Mouse (Mus musculus) heart, adult 18-20 months (tissue): ENCODE measurements around the gene Lipe. TPM values are rescaled to one million over a fixed set of nuclear protein-coding genes. Genes with fewer than 3 reads are reported as not detected.
A peak's percentile ranks its signal among the peaks of the same experiment; 100 is the strongest.

Experiments used
- DNase-seq, 2 experiments: peaks; one replicate each; pipeline ENCODE4 v3.0.0; 2021 to 2022; ENCODE audit warnings: mixed read lengths in 1 of 2
- total RNA-seq, 2 experiments: library from RNA; stranded (reverse); gene quantifications; 2 replicates each; pipeline ENCODE4 v1.2.3; 2021

The Lipe gene
- total RNA-seq, 2 experiments from 2014 or later, result 36.8 to 75.1 TPM

DNA sequence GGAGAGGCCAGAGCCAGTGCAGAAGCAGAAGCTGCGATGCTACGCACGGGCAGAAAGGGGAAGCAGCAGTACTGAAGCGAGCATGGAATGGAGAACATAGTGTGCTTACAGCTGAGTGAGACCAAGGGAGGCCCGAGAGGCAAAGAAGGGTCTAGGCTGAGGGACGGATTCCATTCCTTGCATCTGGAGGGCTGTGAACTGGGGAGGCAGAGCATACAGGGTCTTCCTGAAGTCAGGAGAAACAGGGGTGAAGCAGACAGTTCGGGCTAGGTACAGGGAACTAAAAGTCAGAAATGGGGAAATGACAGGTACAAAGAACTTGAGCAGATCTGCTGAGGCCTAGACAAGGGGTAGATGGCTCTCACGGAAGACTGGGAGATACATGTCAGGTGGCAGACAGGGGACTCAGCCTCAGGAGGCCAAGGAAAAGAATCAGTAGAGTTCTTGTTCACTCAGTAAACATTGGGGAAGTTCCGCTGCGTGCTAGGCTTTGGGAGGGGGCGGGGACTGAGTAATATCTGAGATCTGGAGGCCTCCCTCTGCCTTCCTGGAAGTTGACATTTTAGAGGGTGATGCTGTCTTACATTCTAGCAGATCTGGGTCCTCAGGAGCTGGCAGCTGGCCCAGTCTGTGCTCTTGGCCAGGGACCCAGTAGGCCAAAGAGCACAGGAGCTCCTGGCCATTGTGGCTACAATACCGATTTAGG is 12.5 kb downstream of the Lipe start:
- peak; percentile 93 to 96 for DNase-seq

DNA sequence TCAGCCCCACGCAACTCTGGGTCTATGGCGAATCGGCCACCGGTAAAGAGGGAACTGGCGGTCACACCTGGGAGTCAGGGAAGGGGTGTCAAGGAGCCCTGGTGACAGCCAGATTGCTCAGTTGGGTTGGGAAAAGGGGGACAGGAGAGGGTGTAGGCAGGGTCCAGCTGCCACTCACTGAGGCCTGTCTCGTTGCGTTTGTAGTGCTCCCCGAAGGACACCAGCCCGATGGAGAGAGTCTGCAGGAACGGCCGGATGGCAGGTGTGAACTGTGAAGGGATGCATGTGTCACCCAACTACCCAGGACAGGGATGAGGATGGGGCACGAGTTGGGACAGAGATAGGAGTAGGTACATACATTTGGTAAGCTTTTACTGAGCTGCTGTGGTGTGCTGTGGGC is 13.3 kb downstream of the Lipe start:
- DNase-seq, result no peak

DNA sequence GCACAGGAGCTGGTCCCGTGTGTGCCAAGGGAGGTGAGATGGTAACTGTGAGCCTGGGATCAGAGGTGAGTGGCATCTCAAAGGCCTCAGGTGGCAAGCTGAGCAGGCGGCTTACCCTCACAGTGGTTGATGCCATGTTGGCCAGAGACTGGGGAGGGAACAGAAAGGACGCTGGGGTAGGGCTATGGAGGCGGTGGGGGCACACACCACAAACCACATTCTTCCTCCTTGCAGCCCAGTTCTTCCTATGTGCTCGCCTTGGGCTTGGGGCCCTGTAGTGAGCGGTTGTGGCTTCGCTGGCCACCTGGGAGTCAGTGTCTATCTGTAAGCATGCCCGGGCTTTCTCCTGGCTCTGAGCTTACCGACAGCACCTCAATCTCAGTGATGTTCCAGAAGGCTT is 13.7 kb downstream of the Lipe start:
- no peak for DNase-seq

DNA sequence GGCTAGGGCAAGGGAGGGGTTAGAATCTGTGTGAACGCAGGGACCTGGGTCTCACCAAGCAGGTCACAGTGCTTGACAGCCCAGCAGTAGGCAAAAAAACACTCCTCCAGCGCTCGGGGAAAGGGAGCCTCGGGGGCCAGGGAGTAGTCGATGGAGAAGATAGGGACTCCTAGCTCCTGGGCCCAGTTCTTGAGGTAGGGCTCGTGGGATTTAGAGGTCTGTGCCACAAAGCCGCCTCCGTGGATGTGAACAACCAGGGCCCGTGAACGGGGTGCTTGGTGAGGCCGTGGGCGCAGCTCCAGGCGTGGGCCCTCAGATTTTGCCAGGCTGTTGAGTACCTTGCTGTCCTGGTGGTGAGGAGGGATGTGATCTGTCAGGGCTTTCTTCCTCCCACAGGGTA is 14.2 kb downstream of the Lipe start:
- no peak for DNase-seq

DNA sequence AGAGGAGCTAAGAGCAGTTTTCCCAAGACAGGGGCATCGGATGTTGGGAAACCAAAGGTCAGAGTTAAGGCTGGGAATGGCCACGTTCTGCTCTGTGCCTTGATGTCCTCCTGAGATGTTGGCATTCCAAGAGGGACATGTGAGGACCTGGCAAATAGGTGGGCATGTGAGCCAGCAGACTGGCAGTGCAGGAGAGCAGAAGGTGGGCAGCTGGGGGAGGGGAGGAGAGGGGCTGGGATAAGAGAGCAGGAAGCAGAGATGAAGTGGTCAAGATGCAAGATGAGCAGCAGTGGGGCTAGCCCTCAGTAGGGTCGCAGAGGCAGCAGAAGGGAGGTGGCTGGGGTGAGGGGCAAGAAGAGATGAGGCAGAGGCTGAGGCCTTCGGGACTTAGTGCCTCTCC is 14.6 kb downstream of the Lipe start:
- no peak for DNase-seq

DNA sequence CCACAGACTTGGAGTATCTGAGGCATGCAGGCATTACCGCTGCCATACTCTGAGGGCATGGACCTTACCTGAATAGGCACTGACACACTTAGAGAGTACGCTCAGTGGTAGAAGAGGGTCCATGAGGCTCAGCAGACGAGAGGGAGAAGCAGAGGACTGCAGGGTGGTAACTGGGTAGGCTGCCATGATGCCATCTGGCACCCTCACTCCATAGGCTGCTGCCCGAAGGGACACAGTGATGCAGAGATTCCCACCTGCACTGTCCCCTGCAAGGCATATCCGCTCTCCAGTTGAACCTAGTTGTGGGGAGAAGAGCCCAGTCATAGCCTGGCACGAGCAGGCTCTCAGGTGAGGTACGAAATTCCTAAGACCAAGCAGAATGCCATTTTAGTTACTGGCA is 15.1 kb downstream of the Lipe start:
- DNase-seq, result no peak

DNA sequence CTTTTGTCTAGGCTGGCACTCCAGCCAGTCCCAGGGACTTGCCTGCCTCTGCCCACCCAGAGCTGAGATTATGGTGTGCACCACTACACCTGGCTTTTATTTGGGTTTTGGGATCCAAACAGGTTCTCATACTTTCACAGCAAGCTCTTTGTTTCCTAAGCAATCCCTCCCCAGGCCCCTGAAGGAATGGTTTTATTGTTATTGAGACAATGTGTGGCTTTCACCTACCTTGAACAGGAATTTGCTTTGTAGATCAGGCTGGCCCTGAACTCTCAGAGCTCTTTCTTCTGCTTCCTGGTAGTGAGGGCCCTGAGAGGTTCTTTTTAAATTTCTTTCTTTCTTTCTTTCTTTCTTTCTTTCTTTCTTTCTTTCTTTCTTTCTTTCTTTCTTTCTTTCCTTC is 16.0 kb downstream of the Lipe start:
- DNase-seq, result no peak

DNA sequence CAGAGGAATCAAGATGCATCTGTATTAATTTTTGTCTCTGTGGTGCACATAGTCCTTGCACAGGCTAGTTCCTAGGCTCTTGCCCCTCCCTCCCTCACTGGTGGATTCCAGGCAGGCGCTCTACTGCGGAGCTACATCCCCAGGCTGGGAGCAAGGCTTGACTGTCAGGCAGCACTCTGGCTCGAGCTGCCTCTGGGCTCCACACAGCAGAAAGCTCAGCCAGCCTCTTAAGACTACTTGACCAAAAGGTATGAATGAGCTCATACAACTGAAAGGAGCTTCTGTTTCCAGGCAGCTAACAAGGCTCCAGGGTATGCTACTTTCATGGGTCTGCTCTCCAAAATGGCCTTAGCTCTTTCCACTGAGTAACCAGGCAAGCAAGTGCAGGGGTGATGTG is 17.2 kb downstream of the Lipe start:
- no peak for DNase-seq

DNA sequence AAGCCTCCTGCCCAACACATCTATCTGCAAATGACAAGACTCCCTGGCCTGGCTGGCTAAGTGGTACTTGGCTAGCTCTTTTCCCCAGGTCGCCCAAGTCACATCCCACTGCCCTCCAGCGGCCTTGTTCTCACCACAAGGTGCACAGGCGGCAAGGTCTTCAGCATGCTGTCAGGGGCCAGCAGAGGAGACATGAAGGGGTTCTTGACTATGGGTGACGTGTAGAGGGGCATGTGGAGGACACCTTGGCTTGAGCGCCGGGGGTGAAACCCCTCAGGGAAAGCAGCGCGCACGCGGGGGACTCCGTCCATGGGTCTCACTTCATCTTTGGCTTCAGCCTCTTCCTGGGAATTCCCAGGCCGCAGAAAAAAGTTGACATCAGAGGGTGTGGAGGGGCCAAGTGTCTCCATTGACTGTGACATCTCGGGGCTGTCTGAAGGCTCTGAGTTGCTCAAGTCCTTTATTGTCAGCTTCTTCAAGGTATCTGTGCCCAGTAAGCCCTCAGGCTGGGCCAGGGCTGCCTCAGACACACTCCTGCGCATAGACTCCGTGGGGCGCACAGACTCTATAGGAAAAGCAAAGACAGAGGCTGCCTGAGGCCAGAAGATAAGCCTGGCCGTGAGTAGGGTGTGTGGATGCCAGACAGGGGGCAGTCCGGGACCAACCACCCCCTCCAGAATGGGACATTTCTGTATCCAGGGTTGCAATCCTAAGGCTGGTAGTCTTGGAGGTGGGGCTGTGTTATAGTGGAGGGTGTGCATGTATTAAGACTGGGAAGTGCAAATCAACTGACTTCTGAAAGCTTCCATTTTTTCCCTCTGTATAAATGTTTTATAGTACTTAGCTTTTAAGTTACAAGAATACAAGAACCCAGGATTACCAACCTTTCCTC is 17.9 kb downstream of the Lipe start:
- peak in 1 of 2 experiments; percentile 34 for DNase-seq

DNA sequence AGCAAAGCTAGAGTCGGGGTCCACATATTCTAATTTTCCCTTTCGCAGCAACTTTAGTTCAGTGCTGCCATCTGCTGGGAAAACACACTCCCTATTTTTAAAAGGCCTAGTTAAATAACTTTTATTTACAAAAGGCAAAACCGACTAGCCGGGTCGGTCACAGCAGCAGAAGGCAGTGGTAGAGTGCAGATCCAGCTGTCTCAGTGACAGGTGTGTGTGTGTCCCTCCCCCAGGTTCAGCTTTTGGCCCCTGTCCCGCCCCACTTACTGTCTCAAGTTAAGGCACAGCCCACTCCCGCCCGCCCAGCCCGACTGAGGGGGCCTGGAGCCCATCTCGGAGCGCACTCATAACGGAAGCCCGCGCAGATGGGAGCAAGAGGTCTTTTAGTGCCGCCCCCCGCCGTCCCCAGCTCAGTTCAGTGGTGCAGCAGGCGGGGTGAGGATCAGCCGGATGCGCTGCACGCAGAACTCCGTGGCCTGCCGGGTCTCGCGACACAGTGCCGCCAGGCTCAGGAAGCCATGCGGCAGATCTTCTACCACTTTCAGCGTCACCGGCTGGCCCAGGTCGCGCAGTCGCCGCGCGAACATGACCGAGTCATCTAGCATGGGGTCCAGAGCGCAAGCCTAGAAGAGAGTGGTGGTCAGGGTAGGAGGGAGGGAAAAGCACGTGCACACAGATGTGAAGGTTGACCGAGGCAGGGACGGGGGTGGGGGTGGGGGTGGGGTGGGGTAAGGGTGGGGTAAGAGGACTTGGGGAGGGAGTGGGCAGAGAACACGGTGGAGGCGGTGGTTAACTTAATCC is 18.8 kb downstream of the Lipe start:
- peak in 1 of 2 experiments; percentile 76 for DNase-seq

DNA sequence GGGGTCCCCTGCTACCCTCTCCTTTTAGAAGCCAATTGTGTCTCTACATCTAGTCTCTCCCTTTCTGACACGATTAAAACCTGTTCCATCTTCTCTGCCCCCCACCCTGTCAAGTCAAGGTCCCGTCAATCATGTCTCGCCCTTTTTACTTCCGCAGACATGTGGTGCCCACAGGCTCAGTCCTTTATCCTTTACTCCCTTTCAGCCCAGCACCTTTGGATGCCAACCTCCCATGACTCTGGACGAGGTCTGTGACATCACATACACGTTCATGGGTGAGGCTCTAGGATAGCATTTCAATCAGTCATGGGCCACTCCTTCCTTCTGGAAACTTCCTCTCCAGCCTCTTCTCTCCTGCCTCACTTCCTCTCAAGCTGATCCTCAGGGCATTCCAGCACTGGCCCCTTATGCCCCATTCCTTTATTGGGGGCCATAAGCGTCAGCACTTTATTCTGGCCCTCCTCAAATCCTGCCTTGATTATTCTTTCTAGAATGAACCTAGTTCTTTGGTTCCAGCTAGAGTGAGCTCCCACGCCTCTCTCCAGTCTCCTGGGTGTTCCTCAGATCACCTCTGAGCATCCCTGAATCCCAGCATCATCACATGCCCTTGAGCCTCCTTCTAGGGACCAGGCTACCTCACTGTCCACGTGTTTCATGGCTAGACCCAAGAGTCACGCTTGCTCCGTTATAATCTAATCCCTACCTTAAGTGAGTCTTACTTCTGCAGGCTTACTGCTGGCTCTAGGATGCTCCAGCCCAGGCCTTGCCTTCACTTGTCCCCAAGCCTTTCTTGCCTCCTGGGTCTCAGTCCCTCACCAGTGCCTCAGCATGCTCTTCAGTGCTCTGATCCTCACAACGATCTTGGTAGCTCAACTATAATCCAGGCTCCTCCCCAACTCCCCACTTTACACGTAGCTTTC is 20.1 kb downstream of the Lipe start:
- DNase-seq, result no peak

DNA sequence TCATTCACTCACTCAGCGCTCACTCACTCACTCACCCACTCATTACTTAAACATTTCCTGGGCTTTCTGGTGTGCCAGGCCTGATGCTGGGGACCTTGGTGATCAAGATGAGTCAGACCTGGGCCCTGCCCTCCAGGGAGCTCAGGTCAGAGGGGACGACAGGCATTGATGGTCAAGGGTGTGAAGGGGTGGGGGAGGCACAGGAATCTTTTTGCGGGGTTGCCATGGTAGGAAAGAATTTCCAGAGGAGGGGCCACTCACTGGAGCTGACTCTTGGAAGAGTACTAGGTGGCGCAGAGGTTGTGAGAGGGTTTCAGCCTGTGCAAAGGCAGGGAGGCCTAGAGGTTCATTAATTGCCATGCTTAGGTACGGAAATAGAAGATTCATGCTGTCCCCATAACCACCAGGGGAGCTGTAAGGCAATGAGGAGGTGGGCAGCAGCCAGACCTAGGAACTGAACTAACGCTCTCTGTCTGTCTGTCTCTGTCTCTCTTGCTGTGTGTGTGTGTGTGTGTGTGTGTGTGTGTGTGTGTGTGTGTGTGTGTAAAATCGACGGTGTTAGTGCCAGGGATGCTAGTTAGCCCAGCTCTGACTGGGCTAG is 21.3 kb downstream of the Lipe start:
- no peak for DNase-seq

DNA sequence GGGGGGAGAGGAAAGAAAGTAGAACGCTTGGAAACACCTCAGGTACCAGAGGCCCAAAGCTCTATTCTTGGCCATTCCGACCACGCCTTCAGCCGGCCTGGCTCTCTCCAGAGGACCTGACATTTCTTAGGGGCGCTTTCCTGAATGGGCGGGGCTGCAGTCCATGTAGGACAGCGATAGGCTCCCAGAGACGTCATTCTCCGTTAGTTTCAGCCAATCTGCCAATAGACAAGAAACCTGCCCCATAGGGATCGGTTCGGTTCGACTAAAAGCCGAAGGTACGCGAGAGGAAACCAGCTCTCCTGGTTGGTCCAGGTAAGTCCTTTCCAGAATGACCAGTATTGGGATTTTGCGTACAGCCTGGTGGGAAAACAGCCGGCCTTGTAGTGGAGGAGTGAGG is 22.0 kb downstream of the Lipe start:
- DNase-seq, result peak; percentile 93 to 95

DNA sequence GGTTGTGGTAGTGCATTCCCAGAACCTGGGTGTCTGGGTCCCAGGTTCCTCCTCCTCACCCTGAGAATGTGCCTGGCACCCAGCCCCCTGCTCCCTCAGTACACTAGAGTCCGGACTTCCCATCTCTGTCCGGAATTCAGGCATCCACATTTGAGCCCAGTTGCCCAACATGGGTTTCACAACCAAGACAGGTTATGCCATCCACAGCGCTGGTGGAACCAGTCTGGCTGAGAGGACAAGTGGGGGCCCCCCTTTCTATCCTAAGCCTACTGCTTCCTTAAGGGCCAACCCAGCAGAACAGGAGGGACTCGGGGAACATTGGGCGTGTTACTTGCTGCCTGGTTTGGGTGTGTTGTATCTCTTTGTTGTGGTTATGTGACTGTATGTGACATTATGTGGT is 26.1 kb downstream of the Lipe start:
- no peak for DNase-seq

DNA sequence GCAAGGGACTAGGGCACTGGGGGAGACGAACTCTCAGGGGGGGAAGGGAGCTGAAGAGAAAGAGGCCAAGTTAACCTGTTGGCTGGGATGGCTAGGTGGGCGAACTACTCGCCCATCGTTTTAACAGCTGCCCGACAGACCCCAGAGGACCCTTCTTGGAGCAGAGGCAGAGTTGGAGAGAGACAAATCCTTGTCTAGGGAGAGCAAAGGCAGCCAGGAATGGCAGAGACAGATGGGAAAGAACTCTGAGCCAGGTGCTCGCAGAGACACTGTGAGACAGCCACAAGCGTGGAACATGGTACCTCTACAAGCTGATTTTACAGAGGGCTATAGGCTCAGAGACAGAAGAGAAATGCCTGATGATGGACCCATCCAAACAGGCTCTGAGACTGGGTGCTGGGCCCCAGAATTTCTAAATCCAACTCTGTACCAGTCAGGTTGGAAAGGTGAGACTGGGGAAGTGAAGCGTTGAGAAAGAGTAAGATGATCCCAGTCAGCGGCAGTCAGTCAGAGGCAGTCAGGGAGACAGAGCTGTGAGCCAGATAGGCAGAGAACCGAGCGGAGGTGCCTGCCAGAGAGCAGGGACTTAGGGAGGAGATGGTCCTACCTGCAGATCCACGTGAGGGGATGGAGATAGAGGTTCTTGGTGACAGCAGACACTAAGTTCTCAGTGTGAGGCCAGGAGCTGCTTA is 29.3 kb downstream of the Lipe start, which contains the start of gene Cnfn:
Cnfn (minus strand) TSS at position 667 of the 692 bp plus-strand sequence.
- no peak for DNase-seq

DNA sequence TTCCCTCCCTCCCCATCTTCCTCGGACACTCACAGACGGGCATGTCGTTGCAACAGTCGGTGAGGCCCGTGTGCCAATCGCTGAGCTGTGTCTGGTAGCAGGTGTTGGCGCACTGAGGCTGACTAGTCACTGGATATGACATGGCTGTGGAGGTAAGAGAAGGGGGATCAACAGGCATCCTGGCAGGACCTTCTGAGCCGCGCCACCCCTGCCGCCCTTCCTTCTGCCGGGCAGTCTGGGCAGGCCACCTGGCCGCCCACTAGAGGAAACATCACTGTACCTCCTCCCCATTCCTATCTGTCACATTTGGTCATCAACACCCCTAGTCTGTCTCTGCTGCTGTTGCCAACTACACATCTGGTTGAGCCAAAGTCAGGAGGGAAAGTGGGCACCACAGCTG is 30.2 kb downstream of the Lipe start:
- DNase-seq, result no peak

DNA sequence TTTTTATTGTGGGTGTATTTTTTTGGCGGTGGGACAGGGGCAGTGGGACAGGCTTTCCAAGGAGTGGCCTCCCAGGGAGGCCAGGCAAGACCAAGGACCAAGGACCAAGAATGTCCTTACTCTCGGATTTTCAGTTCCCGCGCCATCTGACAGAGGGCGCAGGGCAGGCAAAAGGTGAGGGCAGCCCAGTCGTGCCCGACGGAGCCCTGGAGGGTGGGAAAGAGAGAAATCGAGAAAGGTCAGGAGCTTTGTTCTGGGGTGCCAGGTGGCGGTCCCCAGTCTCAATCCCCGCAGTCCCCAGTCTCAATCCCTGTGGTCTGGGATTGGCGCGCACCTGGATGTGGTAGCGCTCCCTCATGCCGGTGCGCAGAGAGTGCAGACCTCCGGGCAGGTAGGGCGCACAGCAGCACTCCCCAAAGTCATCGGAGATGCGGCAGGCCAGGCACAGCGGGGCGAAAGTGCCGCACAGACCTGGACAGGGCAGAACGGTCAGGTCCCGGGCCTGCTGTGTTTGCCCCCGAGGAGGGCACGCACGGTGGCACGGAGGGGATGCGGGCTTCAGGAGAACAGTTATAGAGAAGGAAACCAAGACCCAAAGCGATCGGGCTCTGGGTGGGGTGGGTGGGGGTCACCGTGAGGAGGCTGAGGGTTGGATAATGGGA is 30.7 kb downstream of the Lipe start:
- DNase-seq, result peak; percentile 28 to 48

DNA sequence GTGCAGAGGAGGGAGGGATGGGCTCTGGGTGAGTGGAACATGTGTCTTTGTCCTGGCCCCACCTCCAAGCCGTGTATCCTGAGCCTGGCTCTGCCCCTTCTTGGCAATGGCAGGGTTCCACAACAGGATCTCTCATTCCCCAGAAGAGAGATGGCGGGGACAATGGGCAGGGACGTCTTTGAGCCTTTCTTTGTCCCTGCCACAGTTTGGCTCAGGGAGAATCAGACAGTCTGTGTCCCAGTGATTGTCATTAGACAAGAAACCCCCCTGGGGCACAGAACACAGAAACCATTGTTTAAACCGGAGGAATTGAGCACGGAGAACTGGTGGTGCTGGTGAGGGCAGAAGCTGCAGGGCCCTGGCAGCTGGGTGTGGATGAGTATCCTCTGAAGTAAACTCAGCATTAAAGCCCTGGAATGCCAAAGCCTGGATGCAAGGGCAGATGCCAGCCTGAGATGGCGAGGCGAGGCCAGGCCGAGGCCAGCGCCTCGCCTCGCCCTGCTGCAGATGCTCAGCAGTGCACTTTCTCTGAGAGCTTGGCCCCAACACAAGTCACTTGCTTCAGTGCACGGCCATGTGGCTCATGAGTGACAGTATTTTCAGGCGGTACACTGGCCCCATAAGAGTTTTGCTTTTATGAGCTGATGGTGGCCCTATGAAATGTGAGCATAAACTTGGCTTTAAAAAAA is 32.4 kb downstream of the Lipe start:
- DNase-seq, result no peak

DNA sequence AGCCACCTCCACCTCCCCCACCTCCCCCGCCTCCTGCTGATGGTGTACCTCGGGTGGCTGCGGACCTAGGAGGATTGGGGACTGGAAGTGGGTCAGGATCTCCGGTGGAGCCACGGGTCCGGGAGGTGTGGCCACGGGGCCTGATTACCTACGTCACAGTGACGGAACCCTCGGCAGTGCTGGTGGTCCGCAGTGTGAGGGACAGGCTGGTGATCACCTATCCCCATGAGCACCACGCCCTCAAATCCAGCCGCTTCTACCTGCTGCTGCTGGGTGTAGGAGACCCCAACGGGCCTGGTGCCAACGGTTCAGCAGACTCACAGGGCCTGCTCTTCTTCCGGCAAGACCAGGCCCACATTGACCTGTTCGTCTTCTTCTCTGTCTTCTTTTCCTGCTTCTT is 34.9 kb downstream of the Lipe start:
- DNase-seq, result no peak
